Mouse (Mus musculus): ENCODE measurements around the gene Slc30a1.

The Slc30a1 gene

GRCm38 (mm10) chr1:191906571-191907430 lies at the start of gene Slc30a1:
TSS of gene Slc30a1 (plus strand) at chr1:191906767.
- DNase-seq (ENCODE audit: inconsistent ontology term): peak; percentile 99

DNA sequence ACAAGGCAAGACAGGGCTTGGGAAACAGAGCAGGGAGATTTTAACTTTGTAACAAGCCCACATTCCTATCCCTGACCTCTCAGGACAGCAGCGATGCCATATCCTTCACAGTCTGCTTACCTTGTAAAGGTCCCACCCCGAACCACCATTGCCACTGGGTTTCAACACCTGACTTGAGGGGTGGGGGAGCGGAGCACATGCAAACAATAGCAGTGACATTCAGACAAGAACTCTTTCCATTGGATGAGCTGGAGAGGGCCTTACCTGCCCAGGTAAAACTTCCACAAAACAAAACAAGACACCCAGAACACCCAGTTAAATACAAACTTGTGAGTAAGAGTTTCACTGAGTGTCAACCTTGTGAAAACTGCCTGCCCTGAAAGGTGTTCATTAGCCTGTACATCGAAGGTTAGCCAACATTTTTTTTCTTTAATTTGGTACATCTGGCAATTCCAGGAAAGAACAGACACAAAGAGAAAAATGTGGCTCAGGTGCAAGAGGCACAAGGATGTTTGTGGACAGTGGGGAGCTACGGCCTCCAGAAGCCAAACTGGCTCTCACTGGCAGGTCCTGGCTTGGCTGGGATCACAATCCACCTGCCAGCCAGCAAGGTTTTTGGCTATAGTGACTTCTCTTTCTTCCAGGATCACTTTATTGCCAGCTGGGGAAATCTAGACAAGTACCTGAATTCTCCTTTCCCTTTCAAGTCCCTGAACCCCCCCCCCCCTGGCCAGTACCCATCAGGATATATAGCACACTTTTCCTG lies 49.5 kb upstream of the Slc30a1 start:
- no peak for DNase-seq (ENCODE audit: inconsistent ontology term)

- DNase-seq (ENCODE audit: inconsistent ontology term): no peak
Observed at GRCm38 (mm10) chr1:191858136-191858535, 48.4 kb upstream of the Slc30a1 start.

DNA sequence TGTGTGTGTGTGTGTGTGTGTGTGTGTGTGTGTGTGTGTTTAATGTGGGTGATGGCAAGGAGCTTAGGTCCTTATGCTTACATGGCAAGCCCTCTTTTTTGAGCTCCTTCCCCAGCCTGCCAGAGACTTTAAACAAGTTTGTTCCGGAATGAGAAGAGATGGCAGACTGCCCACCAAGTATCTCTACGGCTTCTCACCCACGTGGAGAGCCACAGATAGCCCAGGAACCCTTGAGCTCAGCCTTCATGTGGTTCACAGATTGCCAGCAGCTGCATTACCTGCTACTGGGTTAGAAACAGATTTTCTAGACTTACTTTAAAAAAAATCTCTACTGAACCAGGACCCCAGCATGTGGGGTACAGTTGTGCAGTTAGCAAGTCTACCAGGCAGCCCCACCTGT lies 46.7 kb upstream of the Slc30a1 start:
- DNase-seq (ENCODE audit: inconsistent ontology term): no peak

DNA sequence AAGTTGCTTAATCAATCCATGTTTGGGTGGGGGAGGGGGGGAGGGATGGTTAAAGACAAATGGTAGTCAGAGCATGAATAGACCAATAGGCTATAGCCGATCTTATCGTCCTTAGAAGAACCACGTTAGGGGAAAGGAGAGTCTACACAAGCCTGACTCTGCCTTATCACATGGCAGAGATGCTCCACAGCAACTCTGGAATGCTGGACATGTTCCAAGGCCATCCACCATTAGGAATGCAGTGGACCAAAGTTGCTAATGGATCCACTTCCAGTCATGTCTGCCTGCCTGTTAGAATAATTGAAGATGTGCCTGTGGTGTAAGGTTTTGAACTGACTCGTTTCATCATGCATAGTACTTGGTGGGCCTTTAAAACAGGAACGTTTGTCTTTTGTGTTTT lies 45.3 kb upstream of the Slc30a1 start:
- peak; percentile 51 for DNase-seq (ENCODE audit: inconsistent ontology term)

DNA sequence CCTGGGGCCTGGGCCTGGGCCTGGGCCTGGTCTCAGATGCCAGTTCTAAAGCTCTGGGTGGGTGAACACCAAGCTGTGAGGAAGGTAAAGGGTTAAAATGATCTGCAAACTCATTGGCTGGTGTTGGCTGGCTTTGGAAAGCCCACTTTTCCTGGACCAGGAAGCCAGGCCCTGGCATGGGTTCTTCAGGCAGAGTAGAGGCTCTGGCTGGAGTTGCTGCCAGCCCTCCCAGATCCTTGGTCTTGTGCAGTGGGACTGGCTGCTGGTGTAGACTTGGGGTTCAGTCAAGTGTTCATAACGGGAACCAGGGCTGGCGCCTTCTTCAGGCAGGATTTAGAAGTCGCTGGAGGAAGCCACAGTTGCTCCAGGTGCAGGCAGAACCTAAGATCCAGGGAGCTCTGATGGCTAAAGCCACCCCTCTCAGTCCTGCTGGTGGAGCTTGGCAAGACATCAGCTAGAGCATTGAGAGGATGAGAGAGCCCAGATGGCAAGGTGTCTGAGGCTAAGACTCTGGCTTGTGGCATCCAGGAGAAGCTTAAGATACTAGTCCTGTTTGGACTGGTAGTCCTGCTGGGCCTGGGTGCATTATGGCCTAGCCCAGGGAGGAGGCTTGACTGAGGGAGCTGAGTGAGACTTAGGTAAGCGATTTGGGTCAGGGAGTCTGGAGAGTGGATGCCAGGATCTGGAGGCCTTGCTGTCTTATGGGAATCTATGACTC lies 42.6 kb upstream of the Slc30a1 start:
- DNase-seq (ENCODE audit: inconsistent ontology term): no peak

GRCm38 (mm10) chr1:191864551-191865027 lies 42.0 kb upstream of the Slc30a1 start:
- DNase-seq (ENCODE audit: inconsistent ontology term): no peak

DNA sequence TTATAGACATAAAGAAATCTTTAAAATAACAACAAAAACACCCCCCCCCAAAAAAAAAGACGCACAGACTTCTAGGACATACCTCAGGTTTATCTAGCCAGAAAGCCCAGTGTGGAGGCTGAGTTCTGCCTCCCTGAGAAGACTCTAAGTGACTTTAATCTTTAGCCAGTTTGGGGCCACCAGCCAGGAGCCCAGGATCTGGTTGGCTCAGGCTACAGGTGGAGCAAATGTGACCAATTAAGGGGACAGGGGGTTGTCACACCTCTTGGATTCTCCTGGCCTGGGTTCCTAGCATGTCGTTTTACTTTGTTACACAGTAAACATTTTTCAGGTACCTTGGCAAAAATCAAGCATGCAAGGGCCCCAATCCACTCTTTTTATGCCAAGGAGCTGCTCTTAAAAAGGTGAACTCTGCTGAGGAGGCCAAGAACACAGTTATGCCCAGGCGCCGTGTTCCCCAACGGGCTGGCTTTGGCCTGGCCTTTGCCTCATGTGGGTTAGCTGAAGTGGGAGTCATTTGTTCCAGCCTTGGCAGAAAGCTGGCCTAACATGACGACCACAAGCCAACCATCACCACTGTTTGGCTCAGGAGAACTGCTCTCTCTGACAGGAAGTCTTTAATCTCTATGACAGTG lies 34.4 kb upstream of the Slc30a1 start:
- DNase-seq (ENCODE audit: inconsistent ontology term): no peak

DNA sequence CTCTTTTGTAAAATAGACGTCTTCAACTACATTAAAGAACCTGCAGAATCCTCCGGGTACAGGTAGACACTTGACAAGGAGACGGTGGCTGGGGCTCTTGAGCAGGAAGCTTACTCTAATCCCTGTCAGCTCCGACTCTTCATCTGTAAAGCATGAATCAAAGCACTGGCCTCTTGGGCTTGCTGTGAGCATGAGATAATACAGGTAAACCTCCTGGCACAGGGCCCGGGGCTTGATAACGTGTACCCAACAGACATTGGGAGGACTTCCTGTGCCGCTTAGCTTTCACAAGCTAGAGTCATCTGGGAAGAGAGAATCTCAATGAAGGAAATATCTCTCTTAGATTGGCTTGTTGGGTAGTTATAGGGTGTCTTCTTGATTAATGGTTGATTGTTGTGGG lies 31.6 kb upstream of the Slc30a1 start:
- no peak for DNase-seq (ENCODE audit: inconsistent ontology term)

DNA sequence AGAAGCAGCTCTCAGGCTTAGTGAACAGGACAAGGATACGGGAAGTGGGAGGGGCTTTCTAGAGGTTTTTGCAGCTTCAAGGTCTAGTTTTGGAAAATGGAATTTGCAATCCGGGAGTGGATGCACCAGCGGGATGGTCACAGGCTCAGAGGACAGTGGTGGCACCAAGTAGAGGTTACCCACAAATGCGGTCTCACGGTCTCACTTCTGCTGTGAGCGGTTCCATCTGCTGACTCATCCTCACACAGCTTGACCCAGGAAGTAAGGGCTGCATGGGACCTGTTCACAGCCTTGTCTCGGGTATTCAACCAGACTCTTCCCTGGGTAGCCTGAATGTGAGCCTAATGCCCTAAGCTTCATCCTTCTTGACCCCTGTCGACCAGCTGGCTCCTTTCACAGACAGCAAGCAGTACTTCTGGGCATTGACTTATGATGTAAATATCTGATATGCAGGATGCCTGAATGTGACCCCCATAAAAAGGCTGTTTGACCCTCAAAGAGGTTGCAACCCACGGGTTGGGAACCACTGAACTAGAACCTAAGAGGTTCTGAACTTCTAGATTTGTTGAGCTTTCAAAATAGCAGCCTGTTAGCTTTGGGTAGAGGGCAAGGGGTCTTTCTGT lies 30.8 kb upstream of the Slc30a1 start:
- no peak for DNase-seq (ENCODE audit: inconsistent ontology term)

DNA sequence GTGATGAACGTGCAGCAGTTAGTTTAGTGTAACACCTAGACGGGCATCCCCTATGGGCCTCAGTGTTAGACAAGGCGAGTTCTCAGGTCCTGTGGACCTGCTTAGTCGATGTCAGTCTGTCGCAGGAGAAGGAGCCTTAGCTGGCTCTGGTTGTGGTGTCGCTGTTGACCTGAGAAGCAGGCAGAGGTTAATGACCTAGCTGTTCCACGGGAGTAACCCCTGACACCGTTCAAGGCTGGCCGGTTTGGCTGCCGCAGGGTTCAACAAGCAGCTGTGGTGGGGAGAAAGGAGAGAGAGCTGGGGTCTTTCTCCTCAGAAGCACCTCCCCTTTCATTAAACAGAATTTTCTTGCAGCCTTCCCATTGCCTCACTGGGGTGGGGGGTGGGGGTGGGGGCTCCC lies 28.9 kb upstream of the Slc30a1 start:
- DNase-seq (ENCODE audit: inconsistent ontology term): no peak

DNA sequence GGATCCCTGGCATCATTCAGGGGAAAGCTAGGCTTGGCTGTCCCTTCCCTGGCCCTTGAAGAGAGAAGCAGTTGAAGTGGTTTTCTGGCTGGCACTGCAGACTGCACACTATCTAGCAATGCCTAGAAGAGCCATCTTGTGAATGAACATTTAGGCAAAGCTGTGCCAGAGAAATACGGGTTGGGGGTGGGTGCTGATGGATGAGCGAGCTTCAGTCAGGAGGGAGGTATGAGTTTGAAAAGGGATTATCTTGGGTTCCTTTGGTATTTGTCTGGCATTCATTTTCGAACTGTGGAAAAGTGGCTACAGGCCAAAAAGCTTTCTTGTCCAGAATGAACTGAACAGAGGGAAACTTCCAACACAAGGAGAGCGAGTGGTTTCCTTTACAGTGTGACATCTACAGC lies 28.0 kb upstream of the Slc30a1 start:
- peak; percentile 83 for DNase-seq (ENCODE audit: inconsistent ontology term)

DNA sequence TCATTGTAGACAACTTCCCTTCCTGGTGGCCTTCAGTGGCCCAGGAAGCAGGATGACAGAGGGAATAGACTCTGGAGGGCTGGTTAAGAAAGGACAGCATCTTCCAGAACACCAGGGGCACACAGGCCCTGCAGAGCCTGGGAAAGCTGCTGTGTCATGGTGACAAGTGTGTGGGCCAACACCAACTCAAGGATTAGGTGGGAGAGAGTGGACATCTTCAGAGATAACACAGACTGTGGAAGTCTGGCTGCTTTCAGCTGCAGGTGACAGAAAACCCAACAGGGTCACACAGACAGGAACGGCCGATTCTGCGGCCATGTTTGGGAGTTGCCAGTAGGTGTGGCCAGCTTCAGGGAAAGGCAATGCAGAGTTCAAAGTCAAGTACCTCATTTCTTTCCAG lies 26.3 kb upstream of the Slc30a1 start:
- no peak for DNase-seq (ENCODE audit: inconsistent ontology term)

DNA sequence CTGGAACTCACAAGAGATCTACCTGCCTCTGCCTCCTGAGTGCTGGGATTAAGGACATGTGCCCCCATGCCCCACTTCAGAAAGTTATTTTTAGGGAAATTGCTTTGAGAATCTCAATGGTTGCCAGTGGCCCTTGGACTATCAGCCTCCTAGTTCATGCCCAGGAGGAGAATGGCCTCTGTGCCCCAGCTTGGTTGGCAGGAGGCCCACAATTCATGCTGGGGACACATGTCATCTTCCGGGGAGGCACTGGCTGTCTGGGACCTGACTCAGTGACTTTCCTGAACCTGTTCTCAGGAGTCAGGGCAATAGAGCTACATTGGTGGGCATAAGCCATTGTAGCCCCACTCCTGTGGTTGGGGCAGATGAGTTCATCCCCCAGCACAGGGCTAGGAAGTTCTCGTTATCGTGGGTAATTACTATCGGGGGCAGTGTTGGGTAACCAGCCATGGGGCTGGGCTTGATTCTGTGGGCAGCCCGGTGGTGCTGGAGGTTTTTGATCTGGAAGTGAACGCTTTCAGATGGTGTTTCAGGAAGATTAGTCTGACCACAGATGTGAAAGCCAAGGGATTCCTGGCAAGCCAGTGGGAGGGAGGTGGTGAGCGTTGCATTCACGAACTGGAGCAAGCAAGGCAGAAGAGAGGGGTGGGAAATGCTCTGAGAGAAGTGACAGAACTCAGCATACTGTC lies 25.5 kb upstream of the Slc30a1 start:
- DNase-seq (ENCODE audit: inconsistent ontology term): peak; percentile 91

DNA sequence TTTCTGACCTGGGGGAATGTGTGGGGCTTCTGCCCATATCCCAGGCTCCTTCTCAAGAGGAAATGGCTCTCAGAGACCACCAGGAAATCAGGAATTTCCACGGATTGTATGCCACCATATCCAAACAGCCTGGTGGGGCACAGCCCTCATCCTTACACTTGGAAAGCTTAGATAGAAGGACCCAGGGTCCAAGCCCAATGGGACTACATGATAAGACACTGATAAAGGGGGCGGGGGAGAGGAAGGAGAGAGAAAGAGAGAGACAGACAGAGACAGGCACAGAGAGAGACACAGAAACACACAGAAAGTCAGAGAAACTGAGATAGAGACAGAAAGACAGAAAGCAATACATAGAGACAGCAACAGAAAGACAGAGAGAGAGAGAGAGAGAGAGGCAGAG lies 24.9 kb upstream of the Slc30a1 start:
- DNase-seq (ENCODE audit: inconsistent ontology term): no peak

DNA sequence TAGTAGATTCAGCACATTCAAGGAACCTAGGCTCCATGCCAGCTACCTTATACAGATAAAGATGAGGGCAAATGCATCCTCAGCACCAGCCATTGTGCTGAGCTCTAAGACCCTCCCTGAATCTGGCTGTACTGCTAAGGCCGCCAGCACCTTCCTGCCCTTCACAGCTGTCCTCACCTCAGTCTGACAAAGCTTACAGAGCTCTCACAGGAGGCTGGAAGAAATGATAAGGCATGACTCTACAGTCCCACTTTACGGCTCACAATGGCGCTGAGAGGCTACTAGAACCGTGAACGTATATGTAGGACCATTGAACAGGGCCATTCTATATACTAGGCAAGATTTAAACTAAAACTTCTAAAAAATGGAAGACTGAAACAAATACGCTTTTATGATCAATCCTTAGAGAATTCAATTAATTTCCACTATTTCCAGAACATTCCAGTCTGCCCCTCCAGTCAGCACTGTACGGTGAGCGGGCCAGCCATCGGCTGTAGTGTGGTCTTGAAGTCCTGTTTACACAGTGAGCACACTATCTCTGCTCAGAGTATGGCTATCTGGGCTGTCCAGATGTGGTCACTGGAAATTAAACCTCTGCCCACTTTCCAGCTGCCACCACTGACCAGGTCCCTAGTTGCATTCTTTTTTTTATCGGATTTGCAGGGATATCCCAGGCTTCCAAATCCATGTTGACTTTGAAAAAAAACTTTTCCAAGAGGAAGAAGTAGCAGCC lies 23.9 kb upstream of the Slc30a1 start:
- no peak for DNase-seq (ENCODE audit: inconsistent ontology term)

DNA sequence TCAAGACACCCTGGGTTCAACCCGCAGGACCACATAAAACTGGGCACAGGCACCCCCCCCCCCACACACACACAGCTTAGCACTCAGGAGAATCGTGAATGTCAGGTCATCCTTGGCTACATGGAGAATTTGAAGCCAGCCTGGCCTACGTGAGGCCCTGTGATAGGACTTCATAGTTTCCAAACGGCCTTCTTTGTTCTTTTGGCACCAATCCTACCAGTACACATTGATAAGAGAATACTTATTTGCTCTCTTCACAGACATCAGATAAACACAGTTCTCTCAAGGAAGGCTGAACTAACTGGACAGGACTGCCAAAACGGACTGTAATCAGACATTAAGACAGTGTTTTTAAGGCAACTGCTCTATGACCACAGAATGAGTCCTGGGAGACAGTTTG lies 22.9 kb upstream of the Slc30a1 start:
- no peak for DNase-seq (ENCODE audit: inconsistent ontology term)

GRCm38 (mm10) chr1:191891912-191892311 lies 14.7 kb upstream of the Slc30a1 start:
- DNase-seq (ENCODE audit: inconsistent ontology term): no peak

DNA sequence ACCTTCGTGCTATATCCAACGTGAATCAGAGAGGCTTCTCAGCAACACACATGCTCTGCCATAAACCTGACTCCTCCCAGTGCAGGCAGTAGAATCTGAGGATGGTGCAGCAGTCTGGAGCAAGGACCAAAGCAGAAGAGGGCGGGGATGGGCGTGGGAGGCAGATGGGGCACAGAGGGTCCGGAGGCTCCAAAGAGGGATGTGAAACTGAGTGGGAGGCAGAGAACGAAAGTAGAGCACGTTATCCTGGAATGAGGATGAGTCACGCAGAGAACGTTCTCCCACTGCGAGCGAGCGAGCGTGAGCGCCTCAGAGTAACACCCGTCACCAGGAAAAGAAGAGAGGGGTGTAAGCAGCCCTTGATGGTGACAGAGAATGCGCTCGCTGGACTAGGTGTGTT lies 12.2 kb upstream of the Slc30a1 start:
- DNase-seq (ENCODE audit: inconsistent ontology term): peak; percentile 43

- no peak for DNase-seq (ENCODE audit: inconsistent ontology term)
Observed at GRCm38 (mm10) chr1:191894857-191895256, 11.7 kb upstream of the Slc30a1 start.

Measured in Muller cell, postnatal 12 days (primary cell).